Mouse (Mus musculus): ENCODE results near the gene Aldh1b1. TPM values are rescaled to one million over a fixed set of nuclear protein-coding genes. Genes with fewer than 3 reads are reported as not detected.

Aldh1b1 gene
- total and polyA plus RNA-seq, 2 experiments, result 80.3 to 96.4 TPM

DNA sequence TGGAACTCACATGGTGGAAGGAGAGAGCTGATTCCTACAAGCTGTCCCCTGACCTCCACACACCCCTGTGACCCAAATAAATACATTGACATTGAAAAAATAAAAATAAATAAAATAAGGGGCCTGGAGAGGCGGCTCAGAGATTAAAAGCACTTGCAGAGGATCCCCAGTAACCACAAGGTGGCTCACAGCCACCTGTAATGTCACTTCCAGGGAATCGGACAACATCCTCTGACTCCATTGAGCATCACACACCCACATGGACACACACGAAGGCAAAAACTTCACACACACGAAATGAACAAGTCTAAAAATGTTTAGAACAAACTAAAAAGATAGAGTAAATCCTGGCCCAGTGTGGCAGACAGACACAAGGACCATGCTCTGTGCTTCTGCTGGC, 12.1 kb upstream of the Aldh1b1 start:
- Histone ChIP-seq H3K79me2 (ENCODE audit: control insufficient read depth, insufficient read depth, low read length) (no peaks in the 10 kb centered on the region), H3K36me3 (ENCODE audit: control insufficient read depth, insufficient read depth, low read length) (no peaks in the 10 kb centered on the region), H3K27ac (replicated peaks; ENCODE audit: insufficient read depth, low read depth, low read length) (no peak overlapping the region), H3K9ac (ENCODE audit: low read depth, low read length) (no peak overlapping the region), H3K4me1 (ENCODE audit: control insufficient read depth, insufficient read depth, low read length) (peaks cover 4% of the 10 kb centered on the region; the same call in 1 of the 2 replicates), H3K27me3 (ENCODE audit: control insufficient read depth, insufficient read depth, low read length) (no peaks in the 10 kb centered on the region), H3K4me3 (ENCODE audit: insufficient read depth, low read depth, low read length) (no peak overlapping the region)
- TF ChIP-seq POLR2A (IDR thresholded peaks at IDR 0.05; ENCODE audit: extremely low read depth, insufficient read depth, low read length), result no peak
- no peak for TF ChIP-seq CTCF (IDR thresholded peaks at IDR 0.05; ENCODE audit: low read depth, low read length)
- DNase-seq (ENCODE audit: extremely low read depth, low read depth, low spot score), result no peak
- WGBS, result 53% methylated on average over 4 of the region's 4 CpGs

DNA sequence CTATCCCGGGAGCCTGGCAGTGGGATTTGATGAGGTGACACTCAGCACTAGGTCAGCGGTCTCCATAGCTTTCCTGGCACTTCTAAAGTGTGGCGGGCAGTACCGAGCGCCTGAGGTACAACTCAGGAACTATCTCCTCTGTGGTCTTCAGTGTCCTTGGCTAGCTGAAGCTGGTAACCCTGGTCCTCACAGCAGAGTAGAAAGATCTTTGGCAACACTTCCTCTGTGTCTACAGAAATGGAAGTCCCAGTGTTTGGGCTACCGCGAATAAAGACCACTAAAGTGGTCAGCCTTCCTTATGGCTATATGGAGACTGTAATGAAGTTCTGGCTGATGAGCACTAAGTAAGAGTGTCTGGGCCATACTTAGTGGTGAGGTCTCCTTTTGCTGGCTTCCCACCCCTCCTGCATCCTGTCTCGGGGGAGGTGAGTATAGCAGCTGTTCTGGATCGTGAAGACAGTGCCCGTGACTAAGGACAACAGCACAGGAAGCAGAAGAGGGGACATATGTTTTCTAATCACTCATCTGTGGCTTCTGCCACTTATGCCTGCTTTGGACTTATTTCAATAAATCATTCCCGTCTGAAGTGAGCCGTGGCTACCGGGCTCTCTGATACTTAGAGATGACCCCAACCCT, 10.3 kb upstream of the Aldh1b1 start:
- Histone ChIP-seq H3K27me3 (ENCODE audit: control insufficient read depth, insufficient read depth, low read length) (no peaks in the 10 kb centered on the region), H3K9ac (ENCODE audit: low read depth, low read length) (no peak overlapping the region), H3K4me3 (ENCODE audit: insufficient read depth, low read depth, low read length) (no peak overlapping the region), H3K79me2 (ENCODE audit: control insufficient read depth, insufficient read depth, low read length) (no peaks in the 10 kb centered on the region), H3K36me3 (ENCODE audit: control insufficient read depth, insufficient read depth, low read length) (no peaks in the 10 kb centered on the region), H3K27ac (replicated peaks; ENCODE audit: insufficient read depth, low read depth, low read length) (no peak overlapping the region), H3K4me1 (ENCODE audit: control insufficient read depth, insufficient read depth, low read length) (peaks cover 4% of the 10 kb centered on the region; the same call in 1 of the 2 replicates)
- no peak for DNase-seq (ENCODE audit: extremely low read depth, low read depth, low spot score)
- 80% methylated on average over 13 of the region's 13 CpGs for WGBS
- TF ChIP-seq POLR2A (IDR thresholded peaks at IDR 0.05; ENCODE audit: extremely low read depth, insufficient read depth, low read length), result no peak
- TF ChIP-seq CTCF (IDR thresholded peaks at IDR 0.05; ENCODE audit: low read depth, low read length), result no peak

DNA sequence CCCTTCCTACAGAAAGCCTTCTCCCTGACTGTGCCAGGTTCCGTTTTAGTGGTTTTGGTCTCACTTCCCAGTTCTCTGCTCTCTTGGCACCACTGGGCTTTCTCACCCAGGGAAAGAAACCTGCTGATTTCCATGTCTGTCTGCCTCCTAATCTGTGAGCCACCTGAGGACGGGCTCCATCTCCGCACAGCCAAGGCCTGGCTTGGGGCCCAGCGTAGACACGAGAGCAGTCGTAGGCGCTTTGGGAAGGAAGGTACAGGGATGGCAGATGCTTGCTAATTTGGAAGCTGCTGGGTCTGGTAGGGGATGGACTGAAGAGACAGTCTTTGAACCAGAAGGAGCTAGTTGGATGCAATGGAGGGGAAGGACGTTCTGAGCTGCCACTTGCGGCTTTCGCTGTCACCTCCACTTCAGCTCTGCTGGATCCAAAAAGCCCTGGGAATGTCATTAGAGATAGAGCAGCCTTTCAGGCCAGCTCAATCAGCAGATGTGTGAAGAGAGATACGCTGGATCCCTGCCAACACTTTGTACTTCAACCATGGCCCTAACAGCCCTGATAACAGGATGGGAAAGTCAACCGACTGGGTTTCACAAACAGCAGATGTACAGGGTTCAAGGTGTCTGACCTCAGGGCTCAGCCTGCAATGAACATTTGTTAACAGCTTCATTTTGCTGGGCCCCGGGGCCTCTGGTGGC, 9.4 kb upstream of the Aldh1b1 start:
- Histone ChIP-seq H3K27ac (replicated peaks; ENCODE audit: insufficient read depth, low read depth, low read length) (no peak overlapping the region), H3K79me2 (ENCODE audit: control insufficient read depth, insufficient read depth, low read length) (no peaks in the 10 kb centered on the region), H3K4me1 (ENCODE audit: control insufficient read depth, insufficient read depth, low read length) (peaks cover 4% of the 10 kb centered on the region; the same call in 1 of the 2 replicates), H3K36me3 (ENCODE audit: control insufficient read depth, insufficient read depth, low read length) (no peaks in the 10 kb centered on the region), H3K4me3 (ENCODE audit: insufficient read depth, low read depth, low read length) (no peak overlapping the region), H3K9ac (ENCODE audit: low read depth, low read length) (no peak overlapping the region), H3K27me3 (ENCODE audit: control insufficient read depth, insufficient read depth, low read length) (no peaks in the 10 kb centered on the region)
- peak; percentile 92 for DNase-seq (ENCODE audit: extremely low read depth, low read depth, low spot score)
- no peak for TF ChIP-seq CTCF (IDR thresholded peaks at IDR 0.05; ENCODE audit: low read depth, low read length)
- TF ChIP-seq POLR2A (IDR thresholded peaks at IDR 0.05; ENCODE audit: extremely low read depth, insufficient read depth, low read length), result no peak
- 31% methylated on average over 13 of the region's 13 CpGs for WGBS

DNA sequence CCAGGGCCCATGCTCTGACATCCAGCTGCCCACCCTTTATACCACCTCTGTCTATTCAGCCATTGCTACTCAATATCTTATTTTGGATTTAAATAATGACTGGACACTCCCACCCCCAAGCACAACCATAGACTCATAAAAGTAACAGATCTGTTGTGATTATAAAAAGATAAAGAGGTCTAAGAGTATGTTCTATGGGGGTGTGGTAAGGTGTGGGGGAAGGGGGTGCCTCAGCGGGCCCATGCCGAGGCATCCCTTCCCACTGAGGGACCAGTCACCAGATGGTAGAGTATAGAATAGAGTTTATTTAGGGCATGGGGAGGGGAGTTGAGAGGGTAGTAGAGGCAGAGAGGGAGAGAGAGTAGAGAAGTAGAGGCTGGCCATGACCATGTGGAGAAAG, 8.8 kb upstream of the Aldh1b1 start:
- no peaks in the 10 kb centered on the region for H3K36me3 ChIP-seq (ENCODE audit: control insufficient read depth, insufficient read depth, low read length)
- no peak overlapping the region for H3K4me3 ChIP-seq (ENCODE audit: insufficient read depth, low read depth, low read length)
- H3K27me3 ChIP-seq (ENCODE audit: control insufficient read depth, insufficient read depth, low read length), result no peaks in the 10 kb centered on the region
- no peak overlapping the region for H3K27ac ChIP-seq (replicated peaks; ENCODE audit: insufficient read depth, low read depth, low read length)
- WGBS, result 64% methylated on average over 2 of the region's 2 CpGs
- H3K9ac ChIP-seq (ENCODE audit: low read depth, low read length), result no peak overlapping the region
- DNase-seq (ENCODE audit: extremely low read depth, low read depth, low spot score), result no peak
- H3K79me2 ChIP-seq (ENCODE audit: control insufficient read depth, insufficient read depth, low read length), result no peaks in the 10 kb centered on the region
- H3K4me1 ChIP-seq (ENCODE audit: control insufficient read depth, insufficient read depth, low read length), result peaks cover 4% of the 10 kb centered on the region; the same call in 1 of the 2 replicates
- TF ChIP-seq POLR2A (IDR thresholded peaks at IDR 0.05; ENCODE audit: extremely low read depth, insufficient read depth, low read length) (no peak), CTCF (IDR thresholded peaks at IDR 0.05; ENCODE audit: low read depth, low read length) (no peak)

DNA sequence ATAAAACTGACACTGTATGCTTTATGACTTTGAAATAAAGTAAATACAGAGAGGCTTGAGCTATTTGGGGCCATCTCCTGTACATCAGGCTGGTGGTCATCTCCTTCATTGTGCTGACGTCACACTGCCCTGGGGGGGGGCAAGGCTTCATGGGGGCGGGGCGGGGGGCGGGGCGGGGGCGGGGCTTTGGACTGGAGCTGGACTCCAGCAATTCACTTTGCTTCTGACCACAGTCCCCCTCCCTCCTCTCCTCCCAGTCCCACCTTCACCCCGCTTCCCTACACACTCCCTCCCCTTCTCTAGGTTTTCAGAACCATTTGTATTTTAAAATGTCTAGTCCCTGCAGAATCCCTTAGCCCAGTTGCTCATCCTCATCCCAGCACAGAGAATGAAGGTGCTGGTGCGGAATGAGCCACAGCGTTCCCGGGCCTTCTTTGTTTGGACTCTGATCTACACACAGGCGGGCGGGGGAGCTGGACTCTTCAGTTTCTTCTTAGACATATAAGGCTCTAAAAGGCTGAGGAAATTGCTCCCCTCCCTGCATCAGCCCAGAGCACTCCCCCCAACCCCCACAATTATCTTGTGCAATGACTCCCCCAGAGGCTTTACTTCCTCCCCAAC, 3.5 kb upstream of the Aldh1b1 start:
- Histone ChIP-seq H3K4me3 (ENCODE audit: insufficient read depth, low read depth, low read length) (no peak overlapping the region), H3K27ac (replicated peaks; ENCODE audit: insufficient read depth, low read depth, low read length) (no peak overlapping the region), H3K36me3 (ENCODE audit: control insufficient read depth, insufficient read depth, low read length) (no peaks in the 10 kb centered on the region), H3K79me2 (ENCODE audit: control insufficient read depth, insufficient read depth, low read length) (no peaks in the 10 kb centered on the region), H3K27me3 (ENCODE audit: control insufficient read depth, insufficient read depth, low read length) (no peaks in the 10 kb centered on the region), H3K4me1 (ENCODE audit: control insufficient read depth, insufficient read depth, low read length) (peaks cover 4% of the 10 kb centered on the region), H3K9ac (ENCODE audit: low read depth, low read length) (no peak overlapping the region)
- no peak for TF ChIP-seq CTCF (IDR thresholded peaks at IDR 0.05; ENCODE audit: low read depth, low read length)
- no peak for TF ChIP-seq POLR2A (IDR thresholded peaks at IDR 0.05; ENCODE audit: extremely low read depth, insufficient read depth, low read length)
- WGBS, result 4% methylated on average over 12 of the region's 12 CpGs
- no peak for DNase-seq (ENCODE audit: extremely low read depth, low read depth, low spot score)

Measured in liver, adult 2 months (tissue).